Mouse (Mus musculus) megakaryocyte, adult 5-6 weeks (primary cell): ENCODE measurements at regions not wholly inside any gene's neighbourhood (a gene's known extent, or its start where the extent isn't known, plus 50 kb on each side); places are given as distances from the start of the nearest gene placed in this dataset.

ENCODE experiments used
- ATAC-seq: 2 replicates; pipeline ENCODE4 v1.8.0; 2016; ENCODE audit warnings: mild to moderate bottlenecking, inconsistent platforms; ENCODE audit not compliant: poor library complexity, severe bottlenecking

DNA sequence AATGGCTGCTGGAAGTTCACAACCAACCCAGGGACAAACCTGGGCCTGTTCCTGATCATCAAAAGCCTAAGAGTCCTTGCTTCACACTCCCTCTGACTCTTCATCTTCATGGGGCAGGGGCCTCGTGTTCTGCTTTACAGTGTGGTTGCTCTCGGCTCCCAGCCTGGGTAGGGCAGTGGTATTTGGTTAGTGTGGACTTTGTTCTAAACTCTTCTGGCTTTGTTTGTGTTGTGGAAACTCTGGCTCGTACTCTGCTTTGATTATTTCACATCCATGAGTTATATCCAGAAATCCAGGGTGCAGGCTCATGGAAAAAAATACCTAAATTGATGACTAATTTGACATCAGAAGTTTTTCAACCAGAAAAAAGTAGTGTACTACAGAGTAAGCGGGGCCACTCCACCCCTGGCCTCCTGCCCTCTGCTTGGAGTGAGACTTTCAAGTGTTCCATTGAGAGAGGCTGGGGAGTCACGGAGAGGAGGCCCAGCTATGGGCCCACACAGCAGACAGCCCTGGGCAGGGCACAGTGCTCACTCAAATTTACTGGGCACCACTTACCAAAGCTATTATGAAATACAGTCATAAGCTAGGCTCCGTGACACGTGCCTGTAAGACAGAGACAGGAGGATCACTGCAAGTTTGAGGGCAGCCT, 325.4 kb upstream of the Ddhd1 start:
- no peak for ATAC-seq

DNA sequence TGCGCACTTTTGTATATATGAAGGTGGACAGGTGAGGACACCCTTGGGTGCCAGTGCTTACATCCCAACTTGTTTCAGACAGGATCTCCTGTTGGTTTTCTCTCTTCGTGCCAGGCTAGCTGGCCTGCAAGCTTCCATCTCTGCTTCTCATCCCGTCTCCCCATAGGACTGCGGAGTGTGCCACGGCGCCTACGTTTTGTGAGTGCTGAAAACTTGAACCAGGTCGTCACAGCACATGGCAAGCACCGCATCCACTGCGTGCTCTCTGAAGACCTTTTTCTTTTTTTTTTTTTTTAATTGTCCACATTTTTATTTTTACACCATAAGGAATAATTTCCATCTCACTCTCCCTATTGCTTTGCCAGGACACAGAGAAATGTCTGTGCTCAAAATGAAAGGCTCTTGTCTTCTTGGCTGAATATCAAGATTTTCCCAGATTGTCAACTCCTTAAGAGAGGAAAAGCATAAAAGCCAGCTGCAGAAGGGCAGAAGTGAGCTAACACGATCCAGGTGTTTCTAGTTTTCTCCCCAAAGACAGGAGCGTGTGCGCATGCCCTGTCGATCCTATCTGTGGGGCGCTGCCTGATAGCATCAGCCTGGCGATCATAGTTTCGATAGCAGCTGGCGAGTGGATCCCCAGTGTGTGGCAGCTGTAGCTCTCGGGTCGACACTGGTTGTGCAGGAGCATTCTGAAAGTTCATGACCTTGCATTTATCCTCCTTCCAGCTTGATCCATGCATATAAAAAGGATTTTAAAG, 326.4 kb upstream of the Ddhd1 start:
- ATAC-seq, result no peak

DNA sequence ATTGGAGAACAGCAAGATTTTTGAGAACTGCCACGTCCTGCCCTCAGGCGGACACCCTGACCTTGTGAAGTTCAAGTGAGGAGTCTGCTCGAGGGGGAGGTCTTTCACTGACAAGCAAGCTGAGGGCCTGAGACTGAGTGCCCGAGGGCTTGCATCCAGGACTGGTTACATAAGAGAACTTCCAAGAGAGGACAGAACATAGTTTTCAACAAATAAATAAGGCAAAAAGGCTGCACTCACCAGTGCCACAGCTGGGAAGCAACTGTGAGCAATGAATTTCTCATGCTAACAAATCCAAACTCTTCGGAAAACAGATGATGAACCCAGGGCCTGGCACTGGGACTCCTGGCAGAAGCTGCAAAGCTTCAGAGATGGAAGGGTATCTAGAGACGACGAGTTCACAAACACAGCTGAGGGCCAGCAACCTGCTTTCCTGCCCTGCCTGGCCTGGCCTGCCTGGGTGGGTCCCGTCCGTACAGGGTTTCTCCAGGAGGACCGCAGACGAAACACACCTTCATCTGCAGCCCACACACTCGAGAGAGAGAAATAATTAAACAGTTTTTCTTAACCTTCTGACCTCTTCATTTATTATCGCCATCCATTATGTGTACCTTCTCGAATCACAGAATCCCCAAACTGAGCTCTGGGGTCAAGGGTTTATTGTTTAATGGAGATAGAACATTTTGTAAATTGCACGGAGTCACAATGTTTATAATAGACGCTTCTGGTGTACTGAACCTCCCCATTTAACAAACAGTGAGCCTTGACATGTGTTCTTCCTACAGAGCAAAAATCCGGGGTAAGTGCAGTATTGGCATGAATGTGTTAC, 334.3 kb upstream of the Ddhd1 start:
- ATAC-seq, result no peak

DNA sequence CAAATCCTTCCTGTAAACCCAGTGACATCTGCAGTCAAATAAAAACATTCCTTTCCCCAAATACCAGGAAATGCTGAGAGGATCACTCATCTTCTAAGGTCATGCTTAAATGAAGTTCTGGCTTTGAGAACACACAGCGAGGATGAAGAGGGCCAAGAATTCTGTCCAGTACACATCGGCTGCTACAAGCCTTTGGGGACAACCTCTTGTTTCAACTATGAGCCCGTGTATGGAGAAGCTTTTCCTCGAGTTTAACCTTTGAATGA, 334.9 kb upstream of the Ddhd1 start:
- no peak for ATAC-seq

DNA sequence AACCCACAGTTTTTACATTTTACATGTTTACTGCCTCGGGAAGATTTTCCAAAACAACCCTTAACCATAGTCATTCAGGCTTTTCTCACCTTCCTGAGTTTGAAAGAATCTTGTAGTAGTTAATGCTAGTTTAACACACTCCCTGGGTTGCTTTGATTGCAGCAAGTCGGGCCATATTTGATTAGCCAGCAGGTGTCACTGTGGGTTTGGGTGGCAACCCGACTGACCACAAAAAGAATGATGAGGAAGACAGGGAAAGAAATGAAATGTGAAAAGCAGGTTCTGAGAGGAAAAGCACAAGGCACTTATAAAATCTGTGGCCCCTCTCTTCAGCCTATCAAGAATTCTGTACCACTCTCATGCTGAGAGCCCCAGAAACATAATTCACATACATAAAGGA, 335.7 kb upstream of the Ddhd1 start:
- ATAC-seq, result no peak

DNA sequence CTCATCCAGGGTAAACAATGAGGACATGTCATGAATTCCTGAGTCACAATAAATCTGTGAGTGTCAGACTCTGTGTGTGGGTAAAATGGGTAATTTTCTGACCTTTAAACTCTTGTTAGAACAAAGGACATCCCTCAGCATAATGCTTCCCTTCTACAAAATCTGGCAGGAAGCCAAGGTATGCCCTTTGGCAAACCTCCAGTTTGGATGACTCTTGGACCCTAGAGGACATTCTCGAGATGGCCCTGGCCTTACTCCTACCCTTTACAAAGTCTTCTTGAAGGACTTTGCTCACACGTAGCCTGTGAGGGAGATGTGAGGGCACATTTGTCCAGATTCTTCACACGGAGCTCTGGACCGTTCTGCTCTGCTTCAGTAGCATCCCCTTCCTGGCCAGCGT, 338.8 kb upstream of the Ddhd1 start:
- no peak for ATAC-seq

DNA sequence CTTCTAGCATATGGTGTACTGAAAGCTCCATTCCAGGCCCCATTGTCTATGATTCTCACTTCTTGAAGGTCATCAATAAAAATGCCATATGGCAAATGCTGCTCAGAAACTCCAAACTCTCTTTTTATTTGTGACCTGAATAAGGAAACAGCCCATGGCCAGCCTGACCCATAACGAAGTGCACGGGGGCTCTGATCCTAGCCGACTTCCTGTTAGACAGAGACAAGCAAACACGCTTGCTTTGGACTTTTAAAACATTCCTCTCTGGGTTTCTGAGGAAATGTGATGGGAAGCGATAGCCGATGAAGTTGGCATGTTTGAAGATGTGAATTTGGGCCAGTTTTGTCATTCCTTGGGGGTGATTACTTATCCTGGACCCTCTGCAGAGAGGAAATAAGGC, 346.1 kb upstream of the Ddhd1 start:
- ATAC-seq, result no peak

DNA sequence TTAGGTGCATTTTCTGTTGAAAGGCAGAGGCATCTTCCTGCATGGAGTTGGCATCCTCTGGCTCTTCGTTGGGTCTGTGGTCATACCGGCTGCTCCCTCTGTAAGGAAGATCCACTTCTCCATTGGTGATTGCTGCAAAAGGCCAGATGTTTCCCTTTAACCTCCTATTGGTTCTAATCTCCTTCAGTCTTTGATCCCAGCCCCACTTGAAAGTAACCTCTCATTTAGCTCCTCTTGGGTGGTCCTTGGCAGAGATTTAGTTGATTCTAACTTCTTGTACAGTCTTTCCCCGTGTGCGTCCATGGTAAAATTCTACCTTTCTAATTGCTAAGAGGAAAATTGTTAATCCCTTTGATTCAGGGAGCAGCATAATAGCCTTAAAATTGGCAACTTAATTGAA, 347.4 kb upstream of the Ddhd1 start:
- ATAC-seq, result no peak

DNA sequence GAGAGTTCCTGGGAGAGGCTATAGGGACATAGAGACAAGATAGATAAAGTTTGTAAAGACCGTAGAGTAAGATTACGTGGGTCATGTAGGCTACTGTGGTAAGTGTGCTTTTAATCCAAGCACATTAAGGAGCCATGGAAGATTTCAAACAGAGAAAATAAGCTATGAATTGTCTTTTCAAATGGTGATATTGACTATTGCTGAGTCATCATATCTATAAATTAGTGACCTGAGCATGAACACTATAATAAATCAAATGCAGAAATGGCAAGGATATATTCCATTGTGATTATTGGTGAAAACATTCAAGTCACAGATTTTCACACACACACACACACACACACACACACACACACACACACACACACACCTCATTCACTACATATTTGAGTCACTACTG, 355.3 kb upstream of the Ddhd1 start:
- ATAC-seq, result no peak

DNA sequence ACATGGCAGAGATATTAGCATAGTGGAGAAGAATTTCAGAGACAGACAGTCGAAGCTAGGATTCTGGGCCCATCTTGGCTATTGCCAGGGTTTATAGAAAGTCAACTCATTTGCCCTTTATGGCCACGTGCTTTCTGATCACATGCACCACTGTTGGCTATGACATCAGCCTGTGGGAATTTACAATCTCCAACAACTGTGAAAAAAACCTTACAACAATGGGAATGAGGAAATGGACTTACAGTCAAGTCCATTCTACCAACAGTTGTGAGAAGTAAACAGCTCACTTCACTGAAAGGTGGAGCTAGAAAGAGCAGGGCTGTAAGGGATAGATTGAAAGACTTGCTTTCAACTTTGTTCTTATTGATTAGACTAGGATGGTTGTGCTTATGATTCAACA, 356.1 kb upstream of the Ddhd1 start:
- ATAC-seq, result no peak

DNA sequence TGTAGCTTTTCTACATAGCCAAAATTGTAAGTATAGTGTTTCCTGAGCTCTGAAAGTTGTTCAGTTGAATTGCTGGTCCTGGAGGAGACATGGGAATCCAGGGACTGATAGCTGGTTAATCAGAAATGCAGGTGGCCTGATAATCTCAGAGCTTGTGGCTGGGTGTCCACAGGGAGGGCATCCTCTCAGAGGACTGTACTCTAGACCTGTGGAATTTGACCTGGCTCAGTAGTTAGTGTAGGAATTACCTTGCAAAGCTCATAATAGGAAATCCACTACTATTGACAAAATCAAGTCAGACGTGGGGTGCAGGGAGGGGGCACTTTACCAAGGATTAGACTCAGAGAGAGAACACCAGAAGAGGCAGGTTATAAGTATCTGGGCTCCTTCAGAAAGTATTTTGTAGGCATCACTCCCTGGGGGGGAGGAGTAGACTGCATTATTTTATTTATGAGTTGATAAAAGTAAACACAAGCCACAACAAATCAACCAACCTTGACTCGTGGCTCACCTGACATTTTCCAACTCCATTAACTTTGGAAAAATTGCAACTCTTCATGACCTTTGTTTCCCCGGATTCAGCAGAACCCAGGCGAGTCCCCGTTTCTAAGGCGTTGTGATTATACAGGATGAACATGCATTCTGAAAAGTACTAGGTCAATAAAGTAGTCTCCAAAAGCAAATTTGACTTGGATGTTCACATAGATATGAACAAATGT, 357.9 kb upstream of the Ddhd1 start:
- ATAC-seq, result no peak

DNA sequence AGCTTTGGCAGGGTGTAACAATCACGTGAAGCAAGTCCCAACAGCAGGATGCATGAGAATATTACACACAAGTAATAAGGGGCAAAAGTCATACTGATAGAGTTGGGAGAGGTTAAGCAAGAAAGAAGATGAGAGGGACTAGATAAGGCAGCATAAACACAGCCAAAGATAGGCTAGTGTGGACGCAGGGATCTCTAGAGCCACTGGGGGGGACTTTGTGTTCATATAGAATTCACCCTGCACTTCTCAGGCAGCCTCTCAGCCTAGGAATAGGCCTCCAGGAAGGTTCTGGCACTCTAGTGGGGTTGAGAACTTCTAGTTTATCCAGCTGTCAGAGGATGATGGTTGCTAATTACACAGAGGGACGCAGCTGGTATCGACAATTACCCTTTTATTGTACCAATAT, 358.8 kb upstream of the Ddhd1 start:
- no peak for ATAC-seq

DNA sequence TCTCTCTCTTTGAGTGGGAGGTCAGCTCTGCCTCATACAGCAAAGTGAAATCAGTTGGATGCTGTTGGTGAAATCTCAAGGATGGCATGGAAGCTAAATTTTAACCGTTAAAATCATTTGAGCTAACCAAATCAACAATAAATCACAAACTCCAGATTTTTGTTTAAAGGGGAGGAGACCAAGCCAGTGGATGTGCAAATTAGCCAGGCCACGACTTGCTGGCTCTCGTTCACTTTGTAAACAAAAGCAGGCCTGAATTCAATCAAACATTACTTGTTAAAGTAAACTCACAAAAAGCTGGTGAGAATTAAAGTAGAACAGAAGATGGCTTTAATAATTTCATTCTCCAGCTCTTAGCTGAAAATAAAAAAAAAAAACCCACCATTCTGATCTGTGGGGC, 359.3 kb upstream of the Ddhd1 start:
- ATAC-seq, result no peak

DNA sequence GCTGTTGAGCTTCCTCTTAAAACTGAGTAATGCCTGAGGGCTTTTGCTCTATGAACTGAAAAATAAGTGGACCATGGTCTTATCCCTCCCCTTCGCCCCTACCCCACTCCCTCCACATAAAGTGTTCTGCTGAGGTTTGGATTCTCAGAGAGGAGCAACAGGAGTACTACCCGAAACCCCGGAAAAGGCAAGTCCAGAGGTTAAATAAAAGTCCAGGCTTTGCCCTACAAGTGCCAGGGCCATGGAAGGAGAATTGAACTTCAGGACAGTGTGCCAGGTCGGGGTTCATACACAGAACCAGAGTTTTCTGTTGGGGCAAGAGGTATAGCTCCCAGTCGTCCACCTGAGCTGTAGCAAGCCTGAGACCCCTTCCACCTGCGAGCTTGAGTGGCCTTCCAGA, 360.0 kb upstream of the Ddhd1 start:
- no peak for ATAC-seq

DNA sequence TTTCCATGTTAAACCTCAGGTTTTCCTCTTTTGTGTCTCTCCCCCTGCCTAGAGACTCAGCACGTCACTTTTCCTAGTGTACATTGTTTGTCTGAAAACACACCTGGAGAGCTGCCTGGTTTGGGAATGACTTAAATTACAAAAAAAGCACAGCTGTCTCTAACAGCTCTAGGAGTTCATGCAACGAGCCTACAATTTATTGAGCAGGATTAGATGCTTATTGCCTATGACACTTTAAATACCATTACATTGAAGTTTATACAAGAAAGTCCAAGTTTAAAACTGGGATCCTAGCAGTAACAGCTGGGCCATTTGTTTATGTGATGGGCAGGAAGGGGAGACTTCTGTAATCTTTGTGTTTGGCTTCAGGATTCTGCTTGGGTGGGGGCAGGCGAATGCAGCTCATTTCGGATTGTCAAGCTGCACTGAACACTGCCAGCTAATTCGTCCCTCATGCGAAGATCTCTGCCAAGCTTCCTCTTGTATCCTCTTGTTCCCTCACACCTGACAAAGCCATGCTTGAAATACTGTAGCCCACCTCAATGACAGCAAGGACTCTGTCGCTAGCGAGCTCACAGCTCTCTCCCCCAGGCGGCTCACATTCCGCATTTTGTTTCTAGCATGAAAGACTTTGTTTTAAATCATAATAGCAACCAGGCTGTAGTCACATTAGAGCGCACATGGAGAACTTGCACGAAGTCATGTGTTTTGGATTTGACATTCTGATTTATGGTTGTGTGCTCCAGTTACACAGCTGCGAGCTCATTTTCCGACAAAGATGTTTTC, 359.8 kb upstream of the Gm15217 start:
- ATAC-seq, result no peak

DNA sequence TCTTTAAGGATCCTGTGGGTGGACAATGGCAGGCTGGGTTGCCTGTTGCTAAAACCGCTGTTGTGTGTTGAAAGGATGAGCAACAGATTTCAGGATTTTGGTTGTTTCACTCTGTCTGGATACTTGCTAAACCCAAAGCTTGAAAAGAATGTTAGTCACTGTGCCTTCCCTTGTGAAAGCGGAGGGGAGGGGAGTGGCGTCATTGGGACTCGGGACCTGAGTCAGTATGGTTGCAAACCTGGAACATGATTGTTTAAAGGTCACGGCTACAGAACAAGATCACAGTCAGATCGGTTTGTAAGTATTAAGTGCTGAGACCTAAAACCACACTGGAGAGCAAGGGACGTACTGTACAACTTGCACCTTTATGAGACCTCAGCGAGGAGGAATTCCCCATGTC, 344.9 kb upstream of the Gm15217 start:
- no peak for ATAC-seq

DNA sequence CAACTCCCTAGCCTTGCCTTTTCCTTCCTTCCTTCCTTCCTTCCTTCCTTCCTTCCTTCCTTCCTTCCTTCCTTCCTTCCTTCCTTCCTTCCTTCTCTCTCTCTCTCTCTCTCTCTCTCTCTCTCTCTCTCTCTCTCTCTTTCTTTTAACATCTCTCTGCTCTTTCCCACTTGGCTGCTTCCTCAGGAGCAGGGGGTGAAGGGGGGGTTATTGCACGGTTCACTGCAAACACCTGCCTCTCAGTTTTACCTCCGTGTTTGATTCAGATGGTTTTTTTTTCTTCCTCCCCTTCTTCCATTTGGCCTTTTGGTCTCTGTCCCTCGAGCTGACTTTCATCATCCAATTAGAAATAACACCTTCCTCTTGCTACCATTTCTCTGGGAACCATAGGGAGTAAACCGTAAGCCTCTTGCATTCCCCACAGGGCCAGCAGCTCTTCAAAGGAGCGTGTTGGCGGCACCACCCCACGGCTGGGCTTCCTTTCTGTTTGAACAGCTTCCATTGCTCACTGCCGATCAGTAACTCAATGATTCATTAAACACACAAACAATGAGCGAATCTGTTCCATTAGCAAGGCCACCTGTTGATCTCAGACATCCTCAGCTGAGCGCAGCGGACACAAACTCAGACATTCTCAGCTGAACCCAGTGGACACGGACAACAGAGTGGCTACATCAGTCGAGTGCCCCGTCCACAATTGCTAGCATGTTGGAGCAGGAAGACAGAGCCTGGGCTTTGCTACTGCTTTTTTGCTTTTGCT, 318.4 kb upstream of the Gm15217 start:
- ATAC-seq, result no peak

DNA sequence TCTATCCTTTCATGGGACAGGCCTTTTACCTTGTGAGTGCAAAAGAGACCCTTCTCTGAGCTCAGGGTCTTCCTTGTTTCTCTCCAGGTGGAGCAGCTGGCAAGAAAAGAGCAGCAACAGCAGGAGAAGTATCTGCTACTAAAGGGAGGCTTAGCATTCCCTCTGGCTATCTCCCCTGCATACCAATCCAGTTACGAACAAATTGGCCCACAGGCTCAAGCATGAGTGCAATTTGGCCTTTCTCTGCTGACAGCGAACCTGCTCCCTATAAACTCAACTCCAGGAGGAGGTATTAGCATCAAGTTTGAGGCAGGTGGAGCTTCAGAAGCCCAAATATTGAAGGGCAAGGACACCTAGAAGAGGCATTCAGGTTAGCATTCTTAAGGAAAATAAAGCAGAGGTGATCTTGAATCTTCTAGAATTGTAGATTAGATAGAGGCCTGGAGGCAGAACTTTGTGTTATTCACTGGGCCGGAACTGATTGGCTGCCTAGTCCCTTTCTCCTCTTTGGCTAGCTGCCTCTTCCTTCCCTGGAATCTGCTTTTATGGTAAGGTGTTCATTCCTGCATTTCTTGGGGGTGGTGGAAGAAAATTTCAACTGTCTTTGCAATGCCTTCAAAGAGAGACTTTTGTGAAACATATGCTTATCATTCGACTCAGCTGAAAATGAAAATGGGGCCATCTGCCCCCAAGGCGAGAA, 312.0 kb upstream of the Gm15217 start:
- ATAC-seq, result no peak

DNA sequence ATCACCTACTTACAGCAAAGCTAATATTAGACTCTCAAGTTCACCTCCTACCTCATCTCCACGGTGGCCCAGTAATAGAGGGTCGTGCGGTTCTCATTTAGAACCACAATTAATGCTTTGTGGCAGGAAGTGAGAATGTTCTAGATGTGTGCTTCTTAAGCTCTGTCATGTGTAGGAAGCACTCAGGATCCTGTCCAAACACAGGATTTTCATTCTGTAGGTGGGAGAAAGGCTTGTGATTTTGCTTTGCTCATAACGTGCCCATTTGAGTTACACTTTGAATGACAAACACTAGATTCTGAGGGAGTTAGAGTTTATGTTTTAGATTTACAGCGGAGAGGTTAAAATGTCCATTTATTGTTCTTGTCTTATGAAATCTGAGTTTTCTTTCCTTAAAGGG, 308.0 kb upstream of the Gm15217 start:
- no peak for ATAC-seq

DNA sequence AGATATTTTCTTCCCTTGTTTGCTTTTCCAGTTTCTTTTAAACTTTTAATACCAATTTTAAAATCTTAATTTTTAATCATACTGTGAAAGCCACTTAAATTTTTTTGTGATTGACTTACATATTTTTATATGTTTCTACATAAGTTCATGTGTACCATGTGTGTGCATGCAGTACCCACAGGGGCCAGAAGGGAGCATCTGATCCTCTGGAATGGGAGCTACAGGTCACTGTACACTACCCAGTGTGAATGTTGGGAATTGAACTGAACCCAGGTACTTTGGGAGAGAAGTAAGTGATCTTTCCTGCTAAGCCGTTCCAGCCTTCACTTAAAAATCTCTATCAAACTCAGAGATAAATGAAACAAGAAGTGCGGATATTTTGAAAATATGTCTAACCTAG, 302.5 kb upstream of the Gm15217 start:
- ATAC-seq, result no peak
